Mouse (Mus musculus) heart, postnatal 0 days (tissue): Measurements from ENCODE around the gene Slc22a14.

Experiments used
- CTCF ChIP-seq: IDR thresholded peaks from 2 replicates; pipeline ENCODE4 v1.5.1; 2016; ENCODE audit warnings: antibody characterized with exemption, control low read depth, low read depth
- EP300 ChIP-seq: IDR thresholded peaks from 2 replicates; pipeline ENCODE4 v1.6.1; 2016; ENCODE audit warnings: antibody characterized with exemption, low read depth

DNA sequence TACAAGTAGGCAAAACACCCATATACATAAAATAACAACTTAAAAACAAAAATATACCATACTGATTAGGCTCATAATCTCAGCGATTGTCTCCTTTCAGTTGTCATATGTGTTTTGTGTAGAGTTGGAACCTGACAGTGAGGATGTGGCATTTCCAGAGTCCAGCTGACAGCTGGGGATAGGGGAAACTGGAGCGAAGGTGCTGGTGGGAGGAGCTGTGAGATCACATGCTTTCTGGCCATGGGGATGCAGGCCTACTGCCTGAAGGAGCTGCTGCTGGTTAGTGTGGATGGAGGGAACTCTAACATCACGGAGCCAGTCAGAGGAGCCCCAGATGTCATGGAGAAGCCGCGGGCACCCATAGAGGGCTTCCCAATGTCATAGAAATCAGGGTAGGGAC is 159.6 kb downstream of the Slc22a14 start:
- no peak for TF ChIP-seq CTCF
- TF ChIP-seq EP300, result no peak
